Mouse (Mus musculus): ENCODE results near the gene Smarcad1.

DNA sequence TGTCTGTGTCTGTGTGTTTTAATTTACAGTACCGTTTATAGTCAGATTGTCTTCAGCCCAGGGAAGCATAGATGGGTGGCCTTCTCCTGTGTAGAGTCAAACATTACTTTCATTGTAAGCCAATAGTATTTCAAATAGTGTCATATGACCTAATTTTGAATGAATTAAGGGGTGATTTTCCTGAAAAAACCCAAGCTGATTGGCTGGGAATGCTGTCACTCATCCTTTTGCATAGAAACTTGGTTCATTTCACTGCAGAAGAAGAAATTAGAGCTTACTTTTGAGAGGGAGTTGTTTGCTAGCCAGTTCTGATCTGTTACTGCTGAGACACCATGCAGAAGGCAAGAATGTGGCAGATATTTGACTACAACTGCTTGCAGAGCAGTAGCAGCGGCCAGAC lies 32.8 kb downstream of the Smarcad1 start:
- TF ChIP-seq CTCF (IDR thresholded peaks at IDR 0.05; ENCODE audit: insufficient read depth, low read depth, low read length) (no peak), POLR2A (IDR thresholded peaks at IDR 0.05; ENCODE audit: insufficient read depth, low read depth, low read length) (no peak)
